Mouse (Mus musculus): ENCODE results near the gene Cavin2.

DNA sequence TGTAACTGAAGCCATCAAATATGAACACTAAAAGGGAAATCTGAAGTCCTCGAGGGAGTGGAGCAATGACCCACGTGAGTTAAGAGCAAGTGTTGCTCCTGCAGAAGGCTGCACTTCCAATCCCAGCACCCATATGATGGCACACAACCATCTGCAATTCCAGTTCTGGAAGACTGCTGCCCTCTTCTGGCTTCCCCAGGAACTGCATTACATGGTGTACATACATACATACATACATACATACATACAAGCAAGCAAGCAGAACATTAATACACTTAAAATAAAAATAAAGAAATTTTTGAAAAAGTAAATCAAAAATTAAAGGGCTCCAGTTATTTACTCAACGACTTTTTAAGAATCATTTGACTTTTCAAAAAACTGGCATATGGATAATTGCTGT is 58.7 kb downstream of the Cavin2 start:
- TF ChIP-seq CTCF (IDR thresholded peaks at IDR 0.05; ENCODE audit: insufficient read depth, low read length) (no peak), POLR2A (IDR thresholded peaks at IDR 0.05; ENCODE audit: borderline replicate concordance, extremely low read depth, low read depth, low read length) (no peak)

All from lung, adult 2 months (tissue).